9 mouse cellular contexts compared by ENCODE assay signal in genomic region chr2:25182664-25183063, GRCm38 (mm10). TPM values are rescaled to one million over a fixed set of nuclear protein-coding genes. Genes with fewer than 3 reads are reported as not detected.
DNase-seq lines count a peak whose midpoint lies in the region; ATAC-seq and TF ChIP-seq lines count a peak whose summit lies in the region.
"Had no signal": no experiment of that assay in that cellular context is flagged by ENCODE, and none has a peak within 500 bp of the region (broad histone marks: within the 10 kb centered on the region; RNA-seq: fewer than 3 reads in every experiment).

No protein-coding gene starts in this region.

- peak overlapping the region; percentile 87 for H3K4me2 ChIP-seq in kidney, embryonic 16.5 days (replicated peaks; ENCODE audit: low read depth, low read length)
- peak overlapping the region; percentile 65 for H3K4me2 ChIP-seq in hindbrain, embryonic 15.5 days
- H3K4me2 ChIP-seq in midbrain, postnatal 0 days (ENCODE audit: low read depth, low read length, poor library complexity, severe bottlenecking) = peak overlapping the region; percentile 57

- no peak for TF ChIP-seq CTCF in midbrain, postnatal 0 days (IDR thresholded peaks at IDR 0.05)

- no peak for ATAC-seq in kidney, embryonic 16.5 days (ENCODE audit: low FRiP score, low TSS enrichment)
- no peak for ATAC-seq in hindbrain, embryonic 15.5 days (ENCODE audit: low FRiP score, low read depth)
- ATAC-seq in midbrain, postnatal 0 days (ENCODE audit: low FRiP score) = no peak
- no peak for ATAC-seq in monocyte, adult 5-6 weeks (replicated peaks; ENCODE audit: insufficient number of reproducible peaks, low FRiP score, low TSS enrichment, poor library complexity, severe bottlenecking)

- H3K4me3 ChIP-seq in kidney, embryonic 16.5 days (ENCODE audit: low read length) = peak overlapping the region; percentile 67
- H3K4me3 ChIP-seq in embryonic facial prominence, embryonic 10.5 days = peak overlapping the region; percentile 66
- H3K4me3 ChIP-seq in hindbrain, embryonic 15.5 days = peak overlapping the region; percentile 83
- H3K4me3 ChIP-seq in midbrain, postnatal 0 days (ENCODE audit: low read depth, low read length) = peak overlapping the region; percentile 49

- no peak for DNase-seq in kidney, postnatal 36 days
- DNase-seq in embryonic facial prominence, embryonic 10.5 days (ENCODE audit: low spot score) = no peak
- peak; percentile 43 for DNase-seq in midbrain, postnatal 0 days (ENCODE audit: low spot score)
- DNase-seq in cerebellum, adult 11-12 months = no peak
- no peak for DNase-seq in testis, postnatal 10 days (ENCODE audit: low spot score)

- WGBS in kidney, embryonic 16.5 days = 21% methylated on average over 6 of the region's 6 CpGs
- WGBS in embryonic facial prominence, embryonic 10.5 days = 20% methylated on average over 6 of the region's 6 CpGs
- 7% methylated on average over 6 of the region's 6 CpGs for WGBS in hindbrain, embryonic 15.5 days
- WGBS in midbrain, postnatal 0 days = 15% methylated on average over 6 of the region's 6 CpGs

- H3K9ac ChIP-seq in kidney, embryonic 16.5 days (replicated peaks; ENCODE audit: low read length) = peak overlapping the region; percentile 17; the same call in 1 of the 2 replicates
- H3K9ac ChIP-seq in hindbrain, embryonic 15.5 days = 0 out of 2 replicates have a peak overlapping the region, but pooled peaks have one; percentile 19
- peak overlapping the region; percentile 29; the same call in 1 of the 2 replicates for H3K9ac ChIP-seq in midbrain, postnatal 0 days (replicated peaks; ENCODE audit: low read length, poor library complexity, severe bottlenecking)

- no peaks in the 10 kb centered on the region for H3K9me3 ChIP-seq in kidney, embryonic 16.5 days (ENCODE audit: low read length)
- no peaks in the 10 kb centered on the region for H3K9me3 ChIP-seq in embryonic facial prominence, embryonic 10.5 days
- H3K9me3 ChIP-seq in hindbrain, embryonic 15.5 days = no peaks in the 10 kb centered on the region
- no peaks in the 10 kb centered on the region for H3K9me3 ChIP-seq in midbrain, postnatal 0 days (ENCODE audit: low read length)

- no peak overlapping the region for H3K27ac ChIP-seq in kidney, embryonic 16.5 days (ENCODE audit: low read length)
- H3K27ac ChIP-seq in embryonic facial prominence, embryonic 10.5 days (replicated peaks) = peak overlapping the region; percentile 51
- no peak overlapping the region for H3K27ac ChIP-seq in hindbrain, embryonic 15.5 days (replicated peaks)
- no peak overlapping the region for H3K27ac ChIP-seq in midbrain, postnatal 0 days (ENCODE audit: low read depth, low read length)

- H3K4me1 ChIP-seq in kidney, embryonic 16.5 days (ENCODE audit: insufficient read depth, low read length) = peaks cover 64% of the 10 kb centered on the region
- H3K4me1 ChIP-seq in embryonic facial prominence, embryonic 10.5 days = peaks cover 78% of the 10 kb centered on the region
- peaks cover 68% of the 10 kb centered on the region for H3K4me1 ChIP-seq in hindbrain, embryonic 15.5 days (replicated peaks)
- H3K4me1 ChIP-seq in midbrain, postnatal 0 days (ENCODE audit: insufficient read depth, low read length) = peaks cover 5% of the 10 kb centered on the region; the same call in 1 of the 2 replicates

- H3K27me3 ChIP-seq in kidney, embryonic 16.5 days (ENCODE audit: insufficient read depth, low read length) = peaks cover 38% of the 10 kb centered on the region
- H3K27me3 ChIP-seq in embryonic facial prominence, embryonic 10.5 days (replicated peaks; ENCODE audit: low read depth, poor library complexity, severe bottlenecking) = peaks cover 95% of the 10 kb centered on the region
- H3K27me3 ChIP-seq in hindbrain, embryonic 15.5 days = no peaks in the 10 kb centered on the region
- no peaks in the 10 kb centered on the region for H3K27me3 ChIP-seq in midbrain, postnatal 0 days (ENCODE audit: insufficient read depth, low read length)

- peaks cover 2% of the 10 kb centered on the region; the same call in 1 of the 2 replicates for H3K36me3 ChIP-seq in kidney, embryonic 16.5 days (ENCODE audit: insufficient read depth, low read length)
- peaks cover 8% of the 10 kb centered on the region for H3K36me3 ChIP-seq in embryonic facial prominence, embryonic 10.5 days (replicated peaks)
- H3K36me3 ChIP-seq in hindbrain, embryonic 15.5 days = no peaks in the 10 kb centered on the region
- H3K36me3 ChIP-seq in midbrain, postnatal 0 days (ENCODE audit: insufficient read depth, low read length) = no peaks in the 10 kb centered on the region

RNA-seq across cellular contexts. Expression of gene Nrarp, which starts 2.1 kb away (rescaled TPM):
- polyA plus RNA-seq in kidney, embryonic 16.5 days (2015; fragmentation: Nextera tagmentation; extraction: Ambion mirVana) = 18.4 and 18.8 TPM in 2 replicates
- polyA plus RNA-seq in embryonic facial prominence, embryonic 10.5 days (2016; fragmentation: Nextera tagmentation; extraction: Ambion mirVana) = 19.8 and 26.6 TPM in 2 replicates
- 18.9 and 20.2 TPM in 2 replicates for polyA plus RNA-seq in hindbrain, embryonic 15.5 days (2015; fragmentation: Nextera tagmentation; extraction: Ambion mirVana)
- 49.2 and 49.9 TPM in 2 replicates for total RNA-seq in midbrain, postnatal 0 days (2014; rRNA removed)
- 16.1 and 16.5 TPM in 2 replicates for polyA plus RNA-seq in midbrain, postnatal 0 days (2015; fragmentation: Nextera tagmentation; extraction: Ambion mirVana)
- total RNA-seq in monocyte, adult 5-6 weeks (2017) = 22.3 to 51.8 TPM (median 24.4 TPM) in 3 replicates

RNA-seq across cellular contexts. Expression of gene Tor4a, which starts 14.0 kb away (rescaled TPM):
- 16.0 and 16.8 TPM in 2 replicates for polyA plus RNA-seq in kidney, embryonic 16.5 days (2015; fragmentation: Nextera tagmentation; extraction: Ambion mirVana)
- polyA plus RNA-seq in embryonic facial prominence, embryonic 10.5 days (2016; fragmentation: Nextera tagmentation; extraction: Ambion mirVana) = 2.2 and 2.4 TPM in 2 replicates
- polyA plus RNA-seq in hindbrain, embryonic 15.5 days (2015; fragmentation: Nextera tagmentation; extraction: Ambion mirVana) = 1.9 and 2.3 TPM in 2 replicates
- total RNA-seq in midbrain, postnatal 0 days (2014; rRNA removed) = 1.7 and 3.5 TPM in 2 replicates
- polyA plus RNA-seq in midbrain, postnatal 0 days (2015; fragmentation: Nextera tagmentation; extraction: Ambion mirVana) = 0.98 and 1.3 TPM in 2 replicates
- total RNA-seq in monocyte, adult 5-6 weeks (2017) = 28.8 to 64.7 TPM (median 31.0 TPM) in 3 replicates

RNA-seq across cellular contexts. Expression of gene Nelfb, which starts 28.6 kb away (rescaled TPM):
- polyA plus RNA-seq in kidney, embryonic 16.5 days (2015; fragmentation: Nextera tagmentation; extraction: Ambion mirVana) = 131 and 138 TPM in 2 replicates
- polyA plus RNA-seq in embryonic facial prominence, embryonic 10.5 days (2016; fragmentation: Nextera tagmentation; extraction: Ambion mirVana) = 124 and 125 TPM in 2 replicates
- 108 and 112 TPM in 2 replicates for polyA plus RNA-seq in hindbrain, embryonic 15.5 days (2015; fragmentation: Nextera tagmentation; extraction: Ambion mirVana)
- 87.0 and 101 TPM in 2 replicates for total RNA-seq in midbrain, postnatal 0 days (2014; rRNA removed)
- 90.4 TPM in 2 replicates for polyA plus RNA-seq in midbrain, postnatal 0 days (2015; fragmentation: Nextera tagmentation; extraction: Ambion mirVana)
- total RNA-seq in monocyte, adult 5-6 weeks (2017) = 82.8 to 113 TPM (median 105 TPM) in 3 replicates

RNA-seq across cellular contexts. Expression of gene Stpg3, which starts 31.8 kb away (rescaled TPM):
- 0.54 and 0.82 TPM in 2 replicates for polyA plus RNA-seq in kidney, embryonic 16.5 days (2015; fragmentation: Nextera tagmentation; extraction: Ambion mirVana)
- not detected in 2 replicates for polyA plus RNA-seq in embryonic facial prominence, embryonic 10.5 days (2016; fragmentation: Nextera tagmentation; extraction: Ambion mirVana)
- not detected in 2 replicates for polyA plus RNA-seq in hindbrain, embryonic 15.5 days (2015; fragmentation: Nextera tagmentation; extraction: Ambion mirVana)
- total RNA-seq in midbrain, postnatal 0 days (2014; rRNA removed) = 0.38 TPM in 1 of 2 replicates, not detected in the other
- not detected in 2 replicates for polyA plus RNA-seq in midbrain, postnatal 0 days (2015; fragmentation: Nextera tagmentation; extraction: Ambion mirVana)
- total RNA-seq in monocyte, adult 5-6 weeks (2017) = not detected in 3 replicates
- polyA plus RNA-seq: myocyte had no signal

RNA-seq across cellular contexts. Expression of gene Fam166a, which starts 35.9 kb away (rescaled TPM):
- 0.37 TPM in 1 of 2 replicates, not detected in the other for polyA plus RNA-seq in kidney, embryonic 16.5 days (2015; fragmentation: Nextera tagmentation; extraction: Ambion mirVana)
- 0.74 and 1.4 TPM in 2 replicates for polyA plus RNA-seq in embryonic facial prominence, embryonic 10.5 days (2016; fragmentation: Nextera tagmentation; extraction: Ambion mirVana)
- 0.70 and 0.72 TPM in 2 replicates for polyA plus RNA-seq in hindbrain, embryonic 15.5 days (2015; fragmentation: Nextera tagmentation; extraction: Ambion mirVana)
- not detected in 2 replicates for total RNA-seq in midbrain, postnatal 0 days (2014; rRNA removed)
- polyA plus RNA-seq in midbrain, postnatal 0 days (2015; fragmentation: Nextera tagmentation; extraction: Ambion mirVana) = 1.5 TPM in 1 of 2 replicates, not detected in the other
- not detected in 3 replicates for total RNA-seq in monocyte, adult 5-6 weeks (2017)
